Mouse (Mus musculus) E14TG2a.4 (cell line): Measurements from ENCODE around the gene Ttc36.

Source experiments
- CTCF ChIP-seq: conservative IDR thresholded peaks from 2 replicates; pipeline ENCODE4 v1.5.1; 2014; ENCODE audit warnings: low read length
- POU5F1 ChIP-seq: IDR thresholded peaks from 2 replicates; pipeline ENCODE4 v1.6.1; 2014; ENCODE audit warnings: low read length, borderline replicate concordance

- TF ChIP-seq CTCF (peak; percentile 13; the same call in 1 of the 2 replicates), POU5F1 (no peak)
Measured at GRCm38 (mm10) chr9:44771376-44771775, 31.5 kb downstream of the Ttc36 start.
